Mouse (Mus musculus) yolk sac, embryonic 10.5 days (tissue): Measurements from ENCODE around the gene Tll1.

Source experiments
- DNase-seq: peaks from one replicate; pipeline ENCODE4 v3.0.0-alpha.2; 2017; ENCODE audit warnings: low spot score

Tll1 gene

DNA sequence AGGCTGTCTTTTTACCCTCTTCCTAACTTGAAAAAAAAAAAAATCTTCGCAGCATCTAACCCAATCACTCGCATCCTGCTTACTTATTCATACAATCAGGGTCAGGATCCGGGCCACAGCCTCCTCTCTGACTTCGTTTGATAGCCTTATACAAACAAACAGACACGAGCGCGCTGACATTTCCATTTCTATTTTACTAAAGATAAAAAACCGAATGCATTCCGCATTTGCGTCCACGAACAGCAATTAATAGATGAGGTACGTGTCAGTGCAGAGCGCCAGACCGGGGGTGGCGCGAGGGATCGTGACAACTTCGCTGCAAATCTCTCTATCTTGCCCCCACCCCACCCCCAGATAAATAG, at the start of gene Tll1:
Gene Tll1, minus strand, starts transcription at position 248 of the 362 bp plus-strand sequence.
- DNase-seq, result peak; percentile 4

DNA sequence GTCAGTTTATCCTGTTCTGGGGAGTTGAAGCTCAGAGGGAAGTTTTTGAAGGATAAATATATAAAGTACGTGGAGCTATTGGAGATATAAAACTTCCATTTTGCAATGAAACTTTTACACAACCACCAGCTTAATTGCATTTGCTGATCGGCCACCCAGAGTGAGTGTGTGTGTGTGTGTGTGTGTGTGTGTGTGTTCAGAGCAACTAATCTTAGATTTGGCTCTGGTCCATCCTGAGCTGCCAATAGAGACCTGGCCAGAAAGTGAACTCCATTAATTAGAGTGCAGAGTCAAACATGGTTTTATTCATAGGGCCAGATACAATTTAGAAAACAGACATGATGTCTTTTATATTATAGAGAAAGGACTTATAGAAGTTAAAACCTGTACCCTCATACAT, 32.6 kb upstream of the Tll1 start:
- DNase-seq, result no peak

DNA sequence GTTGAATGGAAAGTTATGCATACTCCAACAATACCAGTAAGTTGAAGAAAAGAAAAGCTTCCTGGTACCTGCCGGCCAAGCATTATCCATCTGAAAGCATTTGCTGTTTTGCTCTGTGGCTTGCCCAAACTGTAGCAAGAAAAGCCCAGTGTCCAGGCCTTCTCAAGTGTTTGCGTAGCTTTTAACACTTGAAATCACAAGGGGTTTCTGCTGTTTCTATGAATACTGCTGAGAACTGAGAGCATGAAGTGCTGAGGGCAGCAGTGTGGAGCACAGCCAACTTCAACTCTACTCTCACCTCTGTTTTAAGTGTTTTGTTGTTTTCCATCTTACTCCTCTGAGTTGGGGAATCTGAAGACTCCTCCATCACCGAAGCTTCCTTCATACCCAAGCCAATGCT, 15.5 kb upstream of the Tll1 start:
- no peak for DNase-seq

DNA sequence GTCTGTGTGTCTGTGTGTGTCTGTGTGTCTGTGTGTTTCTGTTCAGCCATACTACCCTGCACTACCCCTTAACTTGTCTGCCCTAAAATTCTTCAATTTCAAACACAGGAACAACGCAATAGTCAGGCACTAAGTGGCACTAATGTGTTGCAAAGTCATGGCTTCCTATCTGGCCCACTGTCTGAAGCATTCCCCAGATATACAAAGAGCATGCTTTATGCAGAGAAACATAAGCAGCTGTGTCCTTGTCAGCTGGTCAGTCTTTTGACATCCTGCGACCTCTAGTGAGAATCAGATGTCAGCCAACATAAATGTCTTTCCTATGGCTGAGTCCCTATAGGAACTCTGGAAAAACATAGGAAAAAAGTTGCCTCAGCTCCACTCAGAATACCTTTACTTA, 11.6 kb upstream of the Tll1 start:
- no peak for DNase-seq

DNA sequence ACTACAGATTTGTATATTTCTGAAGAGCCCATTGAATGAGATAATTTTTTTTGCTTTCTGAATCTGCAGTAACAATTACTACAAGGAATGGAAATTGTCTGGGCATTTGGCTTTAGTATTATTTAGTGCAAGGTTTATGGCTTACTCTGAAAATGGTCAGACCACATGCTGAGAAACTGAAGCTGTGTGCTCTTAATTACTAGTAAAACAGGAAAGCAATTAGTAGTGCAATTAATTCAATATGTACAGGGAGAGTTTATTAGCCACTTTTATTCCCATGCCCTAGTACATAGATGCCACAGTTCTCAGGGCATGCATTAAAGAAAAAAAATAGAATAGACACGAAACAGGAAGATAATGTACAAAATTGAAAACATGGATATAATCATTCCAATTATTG, 10.2 kb upstream of the Tll1 start:
- no peak for DNase-seq

DNA sequence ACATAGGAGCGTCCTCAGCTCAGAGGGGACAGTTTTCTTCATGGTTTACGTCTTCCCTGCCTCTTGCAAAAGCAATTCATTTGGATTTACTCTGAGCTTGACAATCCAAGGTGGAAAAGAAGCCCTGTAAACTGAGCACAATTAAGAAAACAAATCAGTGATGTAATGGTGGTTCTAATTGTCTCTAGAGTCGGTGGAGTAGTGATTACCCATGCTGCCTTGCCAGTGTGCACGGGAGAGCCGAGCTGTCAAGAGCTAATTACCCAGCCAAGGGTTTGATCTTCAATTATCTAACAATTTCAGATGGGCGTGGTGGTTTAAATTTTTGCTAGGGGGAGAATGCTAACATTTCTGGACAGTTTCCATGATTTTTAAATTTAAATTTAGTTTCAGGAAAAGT, 9.3 kb upstream of the Tll1 start:
- no peak for DNase-seq

DNA sequence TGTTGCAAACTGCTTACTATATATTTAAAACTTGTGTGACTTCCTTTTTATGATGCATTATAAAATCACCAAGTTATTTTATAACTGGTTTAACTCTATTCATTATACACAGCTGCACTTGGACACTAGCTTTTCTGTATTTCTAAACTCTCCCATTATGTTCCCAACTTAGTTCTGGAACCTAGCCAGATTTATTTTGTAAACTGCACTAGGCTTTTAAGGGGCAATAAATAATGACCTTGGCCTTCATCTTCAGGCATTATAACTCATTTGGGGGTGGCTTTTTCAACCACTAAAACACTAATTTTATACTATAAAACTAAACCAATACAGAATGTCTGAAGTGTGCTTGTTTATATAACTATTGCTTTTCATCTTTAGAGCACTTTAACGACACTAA, 8.8 kb upstream of the Tll1 start:
- DNase-seq, result no peak

DNA sequence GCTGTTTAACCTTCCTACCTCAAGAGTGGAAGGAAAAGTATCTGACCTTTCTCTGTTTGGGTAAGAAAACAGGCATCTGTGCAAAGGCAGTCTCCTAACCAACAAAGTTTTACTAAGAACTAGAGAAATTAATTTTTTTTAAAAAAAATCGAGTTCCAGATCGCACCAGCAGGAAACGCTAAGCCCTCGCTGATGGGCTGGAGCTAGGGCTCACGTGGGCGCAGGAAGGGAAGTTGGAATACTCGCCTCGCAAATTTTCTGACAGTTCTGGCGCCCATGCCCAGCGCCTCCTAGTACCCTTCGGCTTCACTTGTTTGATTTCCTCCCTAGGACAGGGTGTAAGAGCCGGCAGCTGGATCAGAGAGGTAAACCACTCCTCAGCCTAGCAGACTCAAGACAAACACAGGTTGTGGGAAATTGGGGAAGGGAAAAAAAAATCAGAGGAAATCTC, 365 bp upstream of the Tll1 start:
- peak; percentile 8 for DNase-seq

DNA sequence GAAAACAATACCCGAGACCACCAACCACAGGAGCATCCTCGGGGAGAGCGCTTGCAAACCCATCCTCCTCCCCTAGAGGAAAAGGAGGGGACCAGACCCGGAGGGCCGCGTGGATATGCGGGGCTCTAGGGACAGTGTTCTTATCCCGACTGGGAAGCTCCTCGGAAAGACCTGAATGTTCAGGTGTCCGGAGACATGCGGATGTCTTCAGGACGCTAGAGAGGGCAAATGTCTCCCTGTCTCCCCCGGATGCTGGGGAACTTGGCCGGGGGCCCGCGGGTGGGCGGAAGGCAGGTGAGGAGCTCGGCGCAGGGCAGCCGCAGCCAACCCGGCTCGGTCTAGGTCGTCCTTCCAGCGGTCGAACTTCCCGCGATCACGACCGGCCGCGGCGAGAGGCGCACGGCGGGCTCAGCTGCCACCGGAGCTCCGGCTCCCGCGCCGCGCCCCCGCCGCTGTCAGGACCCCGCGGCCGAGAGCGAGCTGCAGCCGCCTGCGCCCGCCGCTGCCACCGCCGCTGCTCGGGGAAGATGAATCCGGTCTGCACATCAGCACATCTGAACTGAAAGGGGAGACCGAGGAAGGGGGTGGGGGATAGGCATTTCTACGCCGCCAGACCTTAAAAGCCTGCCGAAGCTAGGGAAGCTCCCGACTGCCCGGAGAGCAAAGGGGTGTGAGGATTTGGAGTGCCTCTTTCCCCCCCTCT, 599 bp downstream of the Tll1 start:
- DNase-seq, result peak; percentile 34

DNA sequence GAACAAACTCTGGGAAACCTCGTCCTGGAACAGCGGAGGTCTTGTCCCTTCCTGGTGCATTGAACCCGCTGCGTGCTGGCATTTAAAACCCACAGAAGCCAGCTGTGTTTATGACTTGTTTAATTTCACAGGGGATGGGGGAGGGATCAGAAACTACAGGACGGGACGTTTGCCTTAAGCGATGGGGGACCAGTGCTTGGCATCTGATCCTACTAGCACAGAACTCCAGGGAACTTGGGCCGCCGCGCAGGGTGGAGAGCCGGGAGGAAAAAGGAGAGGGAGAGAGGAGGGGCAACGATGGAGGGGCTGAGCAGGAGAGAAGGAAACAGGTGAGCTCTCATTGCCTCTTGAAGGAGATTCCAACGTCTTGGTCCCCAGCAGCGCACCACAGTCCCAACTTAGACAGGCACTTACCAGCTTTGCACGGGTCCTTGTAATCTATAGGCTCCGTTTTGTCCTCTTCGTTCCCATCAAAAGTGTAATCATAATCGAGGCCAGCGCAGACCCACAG, 1.2 kb downstream of the Tll1 start:
- DNase-seq, result peak; percentile 3

DNA sequence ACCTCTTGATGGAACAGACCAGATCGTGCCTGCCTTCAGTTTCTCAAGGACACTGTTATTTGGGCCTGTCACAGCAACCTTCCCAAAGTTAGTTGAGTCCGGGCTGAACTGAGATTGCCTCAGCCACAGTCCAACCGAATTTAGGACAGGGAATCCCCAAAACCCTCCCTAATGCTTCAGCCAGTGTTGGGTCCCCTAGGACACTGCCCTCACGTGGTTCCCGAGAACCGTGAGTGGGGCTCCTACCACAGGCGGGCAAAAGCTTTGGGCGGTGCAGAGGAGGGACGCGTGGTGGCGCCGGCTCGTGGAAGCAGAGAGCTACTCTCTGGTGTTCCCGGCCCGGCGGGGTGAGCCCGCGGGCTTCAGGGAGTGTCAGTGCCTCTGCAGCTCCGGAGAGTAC, 1.9 kb downstream of the Tll1 start:
- DNase-seq, result no peak

DNA sequence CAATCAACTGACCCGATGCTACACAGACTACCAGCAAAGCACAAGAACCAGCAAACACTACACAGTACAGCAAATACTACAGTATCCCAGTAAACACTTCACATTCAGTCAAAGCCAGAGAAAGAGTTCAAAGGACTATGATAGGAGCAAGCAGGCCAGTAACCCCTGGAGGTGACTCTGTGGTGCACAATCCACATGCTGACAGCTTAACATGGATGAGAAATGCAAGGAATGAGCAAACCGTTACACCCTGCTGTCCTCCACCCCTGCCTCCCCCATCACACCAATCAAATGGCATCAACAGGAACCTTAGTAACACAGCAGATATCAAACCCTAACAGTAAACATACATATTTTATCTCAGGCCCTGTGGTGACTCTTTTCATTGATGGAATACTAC, 7.7 kb downstream of the Tll1 start:
- no peak for DNase-seq

DNA sequence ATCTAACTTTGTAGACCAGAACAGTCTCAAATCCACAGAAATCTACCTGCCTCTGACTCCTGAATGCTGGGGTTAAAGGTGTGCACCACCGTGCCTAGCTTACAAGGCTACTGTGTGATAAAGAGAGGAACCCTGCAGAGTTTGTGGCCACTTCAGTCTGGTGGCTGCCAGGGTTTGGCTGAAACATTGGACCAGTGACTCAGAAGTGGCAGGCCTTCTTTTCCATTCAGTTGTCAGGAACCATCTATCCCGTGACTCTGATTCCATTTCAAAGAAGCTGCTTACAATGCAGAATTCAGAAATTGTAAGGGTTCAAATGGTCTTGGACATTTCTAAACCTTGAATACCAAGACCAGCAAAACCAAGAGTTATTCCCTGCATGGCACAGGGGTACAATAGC, 12.7 kb downstream of the Tll1 start:
- no peak for DNase-seq

DNA sequence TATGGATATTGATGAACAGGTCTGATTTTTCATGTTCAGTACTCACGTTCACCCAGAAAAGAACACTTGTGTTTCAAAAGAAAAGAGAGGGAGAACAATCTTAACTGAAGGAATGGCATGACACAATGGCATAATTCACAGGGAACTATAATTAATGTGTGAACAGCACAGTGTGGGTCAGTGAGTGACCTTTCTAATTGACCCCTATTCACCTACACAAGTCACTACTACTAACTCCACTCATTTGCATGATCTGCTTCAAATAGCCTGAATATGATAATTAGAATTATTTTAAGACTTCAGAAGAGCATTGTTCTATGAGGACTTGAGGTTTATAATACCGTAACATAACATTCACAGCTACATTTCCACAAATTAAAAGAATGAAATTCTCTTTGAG, 18.2 kb downstream of the Tll1 start:
- DNase-seq, result no peak

DNA sequence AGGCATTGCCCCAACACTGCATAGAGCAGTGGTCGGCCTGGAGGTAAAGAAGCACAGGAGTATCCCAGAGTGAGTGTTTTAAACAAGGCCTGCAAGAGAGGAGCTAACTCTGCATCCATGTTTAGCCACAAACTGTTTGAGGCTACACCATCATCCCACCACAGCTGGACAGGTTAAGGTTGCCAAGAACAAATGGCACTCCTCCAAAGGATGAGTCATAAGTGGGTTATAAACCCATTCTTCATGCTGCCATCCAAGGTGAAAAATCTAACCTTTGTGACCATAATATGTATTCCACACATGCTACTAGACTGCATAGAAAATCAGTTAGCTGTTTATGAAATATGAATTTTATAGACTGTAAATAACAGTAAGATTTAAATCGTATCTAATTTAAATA, 29.1 kb downstream of the Tll1 start:
- DNase-seq, result no peak

DNA sequence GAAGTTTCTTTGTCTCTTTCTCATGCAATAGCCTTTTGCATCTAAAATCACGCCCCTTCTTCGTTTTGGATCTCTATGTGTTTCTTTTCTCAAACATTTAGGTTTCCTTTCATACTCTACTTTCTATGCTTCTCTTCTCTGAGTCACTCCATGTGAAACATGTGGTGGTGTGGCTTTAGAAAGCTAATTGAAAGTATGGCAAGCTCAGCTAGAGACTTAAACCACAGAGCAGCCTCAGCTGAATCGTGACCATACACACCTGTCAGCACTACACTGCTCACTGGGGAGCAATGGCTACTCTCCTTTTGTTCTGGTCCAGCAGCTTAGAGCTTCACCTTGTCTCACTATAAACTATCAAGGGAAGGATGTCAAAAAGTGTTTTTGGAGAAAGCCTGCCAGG, 31.2 kb downstream of the Tll1 start:
- DNase-seq, result no peak

DNA sequence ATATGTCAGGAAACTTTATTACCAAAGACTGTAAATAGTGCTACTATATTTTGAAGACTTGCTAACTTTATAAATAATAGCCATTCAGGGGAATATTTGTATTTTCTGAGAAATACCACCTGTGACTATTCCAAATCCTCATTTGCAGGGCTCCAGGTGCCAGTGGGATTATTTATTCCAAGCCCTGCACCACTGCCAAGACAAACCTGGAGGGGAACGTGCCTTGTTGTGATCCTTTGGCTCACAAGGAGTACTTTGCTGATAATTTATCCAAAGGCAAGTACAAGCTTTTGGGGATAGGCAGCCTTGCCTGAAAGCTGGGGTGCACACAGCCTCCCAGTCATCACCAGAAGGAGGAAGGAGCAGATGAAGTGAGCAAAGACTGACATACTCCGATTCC, 32.3 kb downstream of the Tll1 start:
- DNase-seq, result no peak

DNA sequence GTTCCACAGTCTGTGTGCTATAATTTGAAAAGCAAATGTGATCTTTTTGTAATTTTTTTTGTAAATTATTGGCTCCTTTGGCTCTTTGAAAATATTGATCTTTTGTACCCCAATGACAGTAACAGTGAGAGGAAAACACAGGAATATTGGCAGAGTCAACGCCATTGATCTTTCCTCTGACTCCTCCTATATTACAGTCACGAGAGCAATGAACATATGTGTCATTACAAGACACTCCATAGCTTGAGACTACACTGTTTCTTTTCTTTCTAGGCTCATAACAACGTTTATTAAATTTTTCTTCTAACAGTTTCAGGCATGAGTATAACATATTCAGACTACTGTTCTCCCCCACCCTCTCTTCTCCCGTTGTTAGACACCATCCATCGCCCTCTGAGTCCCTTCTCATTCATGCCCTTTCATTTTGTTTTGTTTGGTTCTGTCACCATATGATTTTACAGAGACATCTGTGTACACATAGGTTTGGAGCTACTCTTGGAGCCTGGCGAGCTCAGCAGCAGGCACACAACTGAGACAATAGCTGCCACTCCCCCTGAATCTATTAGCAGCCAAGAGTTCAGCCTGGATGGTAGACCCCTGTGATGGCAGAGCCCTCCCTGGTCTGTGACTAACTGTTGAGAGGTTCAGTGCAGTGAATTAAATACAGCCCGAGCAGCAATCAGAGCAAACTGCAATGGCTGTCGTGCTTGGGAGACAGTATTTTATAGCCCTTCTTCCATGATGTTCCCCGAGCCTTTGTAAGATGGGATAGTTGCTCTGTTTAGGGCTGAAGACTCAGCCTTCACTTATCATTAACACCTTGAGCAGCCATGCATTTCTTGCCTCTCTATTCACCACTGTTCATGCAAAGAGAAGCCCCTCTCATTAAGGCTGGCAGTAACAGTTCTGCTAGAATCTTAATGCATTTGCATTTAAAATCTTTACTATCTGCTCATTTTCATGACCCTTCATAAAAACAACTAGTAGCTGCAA, 52.9 kb downstream of the Tll1 start:
- no peak for DNase-seq

DNA sequence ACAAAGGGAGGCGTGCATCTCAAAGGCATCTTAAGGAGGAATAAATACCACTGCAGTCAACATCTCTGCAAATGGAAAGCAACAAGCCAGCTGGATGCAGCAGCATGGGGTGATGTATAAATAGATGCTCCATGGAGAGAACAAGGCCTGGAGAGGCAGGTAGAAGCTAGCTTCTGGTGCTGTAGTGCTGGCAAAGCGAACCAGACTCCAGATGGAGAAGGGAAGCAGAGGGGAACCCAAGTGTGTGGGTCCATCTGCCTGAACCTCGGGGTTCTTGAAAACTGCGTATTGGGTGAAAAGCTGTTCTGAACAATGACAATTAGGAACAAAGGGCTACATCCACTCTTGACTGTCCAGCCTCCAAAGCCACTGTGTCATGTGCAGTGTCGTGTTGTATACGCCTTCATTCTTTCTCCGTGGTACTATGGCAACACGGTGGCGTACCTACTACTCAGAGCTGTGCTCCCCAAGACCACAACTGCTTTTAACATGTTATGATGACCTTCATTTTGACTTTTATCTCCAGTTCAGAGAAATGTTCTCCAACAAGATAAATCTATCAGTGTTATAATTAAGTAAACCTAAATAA, 53.8 kb downstream of the Tll1 start:
- no peak for DNase-seq

DNA sequence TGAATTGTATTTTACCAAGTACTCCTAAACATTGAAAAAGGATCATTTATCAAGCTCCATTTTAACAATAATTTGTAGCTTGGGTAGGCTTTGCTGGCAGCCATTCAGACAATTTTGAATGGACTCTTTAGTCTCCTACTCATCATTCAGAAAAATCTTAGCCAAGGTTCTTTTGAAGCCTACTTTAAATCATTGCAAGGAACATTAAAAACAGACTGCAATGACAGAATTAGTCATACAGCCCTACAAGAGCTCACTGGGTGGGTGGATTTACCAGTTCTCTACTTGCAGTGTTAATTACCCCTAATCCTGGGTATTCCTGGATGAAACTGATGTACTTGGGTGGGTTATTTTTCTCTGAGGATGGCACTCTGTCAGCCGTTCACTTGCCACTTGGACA, 69.5 kb downstream of the Tll1 start:
- DNase-seq, result no peak

DNA sequence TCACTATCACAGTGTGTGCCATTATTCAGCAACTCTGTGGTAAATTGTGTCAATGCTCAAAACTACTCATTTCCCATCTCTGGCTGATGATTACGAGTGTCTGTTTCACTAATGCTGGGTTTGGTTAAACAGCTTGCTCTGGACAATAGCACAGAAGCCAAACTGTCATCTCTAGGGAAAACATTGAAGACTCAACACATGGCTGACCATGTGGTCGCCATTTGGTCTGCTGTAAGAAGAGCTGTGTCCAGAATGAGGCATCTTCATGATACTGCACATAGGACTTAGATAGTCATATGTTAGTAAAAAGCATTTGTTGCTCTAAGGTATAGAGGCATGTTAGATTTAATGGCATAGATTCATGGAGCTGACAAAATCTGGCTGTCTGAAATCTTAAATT, 98.9 kb downstream of the Tll1 start:
- no peak for DNase-seq

DNA sequence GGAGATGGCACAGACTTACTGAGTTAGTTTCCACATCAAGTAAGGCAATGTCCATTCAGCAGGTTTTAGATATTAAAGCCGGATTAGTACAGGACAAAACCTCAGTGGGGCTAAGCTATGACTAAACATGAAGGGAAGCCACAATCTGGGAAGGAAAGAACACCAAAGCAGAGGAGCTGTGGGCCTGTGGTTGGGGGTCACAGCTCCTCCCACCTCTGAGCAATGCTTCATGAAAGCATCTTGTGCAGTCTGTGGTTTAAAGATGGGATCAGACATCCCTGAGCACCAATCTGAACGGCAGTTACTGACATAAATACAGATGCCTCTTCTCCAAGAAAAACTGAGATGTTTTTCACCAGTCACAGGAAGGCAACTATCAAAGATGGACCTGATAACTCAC, 132.7 kb downstream of the Tll1 start:
- no peak for DNase-seq

DNA sequence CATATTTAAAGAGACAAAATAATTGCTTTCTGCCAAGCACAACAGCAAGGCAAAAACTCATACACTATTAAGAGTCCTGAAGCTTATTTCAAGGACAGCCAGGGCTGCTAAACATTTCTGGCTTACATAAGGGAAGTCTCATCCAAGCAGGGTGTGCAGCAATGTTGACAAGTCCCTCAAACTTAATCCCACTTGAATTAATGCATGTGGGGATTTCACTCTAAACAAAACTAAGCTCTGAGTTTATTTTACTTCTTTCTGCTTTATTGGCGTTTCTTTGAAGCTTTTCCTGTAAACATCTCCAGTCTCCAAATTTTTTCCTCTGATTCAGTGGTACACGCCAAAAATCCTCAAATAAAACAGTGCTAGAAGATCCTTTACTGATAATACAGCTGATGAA, 146.2 kb downstream of the Tll1 start:
- no peak for DNase-seq
